Mouse (Mus musculus) cerebellum, adult 2 months (tissue): ENCODE measurements at regions not wholly inside any gene's neighbourhood (a gene's known extent, or its start where the extent isn't known, plus 50 kb on each side); places are given as distances from the start of the nearest gene placed in this dataset.

Source experiments
- CTCF ChIP-seq: fragments of 200-500 bp; IDR thresholded peaks from 2 replicates; pipeline ENCODE4 v1.5.1; 2011; ENCODE audit warnings: low read depth, mild to moderate bottlenecking, control low read depth, low read length, moderate library complexity, borderline replicate concordance; ENCODE audit not compliant: insufficient read depth
- POLR2A ChIP-seq: fragments of 200-500 bp; IDR thresholded peaks from 2 replicates; pipeline ENCODE4 v1.6.1; 2011; ENCODE audit warnings: low read length, control low read depth, borderline replicate concordance; ENCODE audit not compliant: insufficient read depth

GRCm38 (mm10) chr13:11247541-11247940 lies 859.2 kb downstream of the Ryr2 start:
- TF ChIP-seq CTCF (no peak), POLR2A (no peak)
